Mouse (Mus musculus): ENCODE measurements around the gene Sh3bgrl.
"Not testable (repeated sequence)": the region's sequence is repeated elsewhere in the genome, so short reads cannot be mapped to it uniquely, and the experiment has no call there.

The Sh3bgrl gene

DNA sequence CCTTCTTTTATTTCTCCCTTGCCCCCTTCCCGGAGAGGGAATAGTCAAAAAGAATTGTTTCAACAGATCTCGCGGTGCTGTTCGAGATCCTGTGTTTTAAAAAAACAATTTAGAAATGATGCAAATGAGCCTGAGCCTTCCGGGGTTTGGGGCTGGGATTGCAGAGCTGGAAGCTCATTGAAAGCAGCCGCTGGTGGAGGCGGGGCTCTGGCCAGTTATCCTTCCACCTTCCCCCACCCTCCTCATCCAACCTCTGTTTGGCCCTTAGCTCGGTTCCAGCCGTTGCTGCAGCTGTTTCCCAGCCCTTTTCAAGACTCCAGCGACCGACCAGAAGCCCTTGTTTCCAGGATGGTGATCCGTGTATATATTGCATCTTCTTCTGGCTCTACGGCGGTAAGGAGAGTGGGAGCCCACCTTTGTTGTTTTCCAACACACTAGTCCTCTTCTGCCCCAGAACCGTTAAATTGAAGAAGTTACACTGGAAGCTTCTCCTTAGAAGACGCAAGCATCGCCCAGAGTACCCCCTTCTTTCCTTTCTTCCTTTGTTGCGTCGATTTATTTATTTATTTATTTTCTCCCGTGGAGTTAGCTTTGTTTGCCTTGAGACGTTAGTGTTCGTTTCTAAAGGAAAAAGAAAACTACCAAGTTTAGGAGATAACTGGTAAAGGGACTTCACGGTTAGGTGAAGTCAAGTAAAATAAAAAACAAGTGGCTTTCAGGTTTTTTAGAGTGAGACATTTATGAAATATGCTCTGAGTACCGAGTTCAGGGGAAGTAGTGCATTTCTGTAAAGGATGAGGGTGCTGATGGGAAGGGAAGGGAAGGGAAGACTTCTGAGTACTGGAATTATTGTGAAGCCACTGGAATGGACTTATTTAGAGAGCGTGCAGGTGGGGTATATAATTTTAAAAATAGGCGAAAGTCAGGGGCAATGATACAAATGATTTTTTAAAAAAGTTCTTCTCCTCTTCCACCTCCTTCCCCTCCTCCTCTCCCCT, at the start of gene Sh3bgrl:
Gene Sh3bgrl, plus strand, starts transcription at position 121 of the 998 bp plus-strand sequence.
- DNase-seq (ENCODE audit: low read depth, low spot score): peak; percentile 85

DNA sequence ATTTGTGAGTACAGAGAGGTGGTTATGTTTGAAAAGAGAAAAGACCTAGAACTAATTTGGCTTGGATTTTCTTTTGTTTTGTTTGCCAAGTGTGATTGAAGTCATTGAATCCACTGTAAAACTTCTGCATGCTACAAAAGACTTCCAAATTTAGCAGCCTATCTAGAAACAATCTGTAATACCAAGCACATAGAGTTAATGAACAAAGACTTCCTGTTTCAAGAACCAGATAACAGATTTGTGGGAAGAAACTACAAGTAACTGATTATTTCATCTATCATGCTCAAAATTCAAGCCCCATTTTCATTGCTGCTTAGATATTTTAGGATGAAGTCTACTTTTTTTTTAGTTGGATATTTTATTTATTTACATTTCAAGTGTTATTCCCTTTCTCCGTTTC, 47.4 kb upstream of the Sh3bgrl start:
- DNase-seq (ENCODE audit: low read depth, low spot score): no peak

DNA sequence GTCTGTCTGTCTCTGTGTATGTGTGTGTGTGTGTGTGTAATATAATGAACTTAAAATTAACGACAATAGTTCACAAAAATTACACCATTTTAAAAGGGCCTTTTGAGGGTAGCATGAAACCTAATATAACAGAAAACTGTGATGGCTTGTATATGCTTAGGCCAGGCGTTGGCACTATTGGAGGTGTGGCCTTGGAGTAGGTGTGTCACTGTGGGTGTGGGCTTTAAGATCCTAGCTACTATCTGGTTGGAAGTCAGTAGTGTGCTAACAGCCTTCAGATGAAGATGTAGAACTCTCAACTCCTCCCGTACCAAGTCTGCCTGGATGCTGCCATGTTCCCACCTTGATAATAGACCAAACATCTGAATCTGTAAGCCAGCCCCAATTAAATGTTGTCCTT, 23.4 kb upstream of the Sh3bgrl start:
- no peak for DNase-seq (ENCODE audit: low read depth, low spot score)

DNA sequence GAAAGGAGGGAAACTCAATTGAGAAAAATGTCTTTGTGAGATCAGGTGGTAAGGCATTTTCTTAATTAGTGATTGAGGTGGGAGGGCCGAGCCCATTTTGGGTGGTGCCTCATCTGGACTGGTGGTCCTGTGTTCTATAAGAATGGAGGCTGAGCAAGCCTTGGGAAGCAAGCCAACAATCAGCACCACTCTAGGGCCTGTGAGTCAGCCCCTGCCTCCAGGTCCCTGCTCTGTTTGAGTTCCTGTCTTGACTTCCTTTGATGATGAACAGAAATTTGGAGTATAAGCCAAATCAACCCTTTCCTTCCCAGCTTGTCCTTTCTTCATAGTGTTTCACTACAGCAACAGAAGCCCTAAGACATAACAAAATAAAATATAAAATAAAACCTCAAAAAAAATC, 19.4 kb upstream of the Sh3bgrl start:
- DNase-seq (ENCODE audit: low read depth, low spot score): no peak

DNA sequence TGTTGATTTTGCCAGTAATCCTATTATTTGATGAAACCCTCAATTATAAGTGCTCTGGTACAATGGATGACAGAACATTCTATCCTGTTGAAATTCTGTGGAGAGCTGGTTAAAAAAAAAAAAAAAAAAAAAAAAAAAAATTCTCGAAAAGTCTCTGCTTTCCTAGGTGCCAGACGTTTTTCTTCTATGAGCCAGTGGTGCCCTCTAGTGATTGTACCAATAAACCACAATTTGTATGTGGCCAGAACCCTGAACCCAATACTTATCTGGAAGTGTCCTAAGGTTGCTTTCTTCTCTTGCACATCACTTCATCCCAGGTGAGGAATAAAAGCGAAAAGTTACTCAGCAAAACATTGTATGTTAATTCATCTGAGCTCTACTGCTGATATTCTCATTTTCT, 18.8 kb upstream of the Sh3bgrl start:
- peak; percentile 49 for DNase-seq (ENCODE audit: low read depth, low spot score)

DNA sequence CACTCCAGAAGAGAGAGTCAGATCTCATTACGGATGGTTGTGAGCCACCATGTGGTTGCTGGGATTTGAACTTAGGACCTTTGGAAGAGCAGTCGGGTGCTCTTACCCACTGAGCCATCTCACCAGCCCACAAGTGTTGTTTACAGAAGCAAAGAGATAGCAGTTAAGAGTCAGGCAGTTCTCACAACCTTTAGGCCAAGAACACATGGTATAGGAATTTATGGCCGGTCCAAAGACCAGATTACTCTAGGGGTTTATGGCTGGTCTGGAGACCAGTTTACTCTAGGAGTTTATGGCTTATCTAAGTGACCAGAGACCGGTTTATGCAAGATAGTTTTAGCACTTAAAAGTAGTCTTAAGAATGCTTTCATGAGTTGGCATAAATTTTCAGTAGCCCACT, 15.8 kb upstream of the Sh3bgrl start:
- not testable (repeated sequence) for DNase-seq (ENCODE audit: low read depth, low spot score)

DNA sequence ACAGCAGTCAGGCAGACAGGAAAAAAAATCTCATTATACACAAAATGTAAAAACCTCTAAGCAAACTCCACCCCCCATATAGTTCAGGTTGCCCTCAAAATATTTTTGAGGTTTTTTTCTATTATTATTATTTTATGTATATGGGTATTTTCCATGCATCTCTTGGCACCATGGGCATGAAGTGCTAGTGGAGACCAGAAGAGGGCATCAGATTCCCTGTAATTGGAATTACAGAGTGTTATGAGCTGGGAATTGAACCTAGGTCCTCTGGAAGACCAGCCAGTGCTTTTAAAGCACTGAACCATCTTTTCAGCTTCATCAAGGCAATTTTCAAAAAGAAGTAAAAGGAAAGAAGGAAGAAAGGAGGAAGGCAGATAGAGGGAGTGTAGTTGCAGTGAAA, 8.1 kb upstream of the Sh3bgrl start:
- no peak for DNase-seq (ENCODE audit: low read depth, low spot score)

DNA sequence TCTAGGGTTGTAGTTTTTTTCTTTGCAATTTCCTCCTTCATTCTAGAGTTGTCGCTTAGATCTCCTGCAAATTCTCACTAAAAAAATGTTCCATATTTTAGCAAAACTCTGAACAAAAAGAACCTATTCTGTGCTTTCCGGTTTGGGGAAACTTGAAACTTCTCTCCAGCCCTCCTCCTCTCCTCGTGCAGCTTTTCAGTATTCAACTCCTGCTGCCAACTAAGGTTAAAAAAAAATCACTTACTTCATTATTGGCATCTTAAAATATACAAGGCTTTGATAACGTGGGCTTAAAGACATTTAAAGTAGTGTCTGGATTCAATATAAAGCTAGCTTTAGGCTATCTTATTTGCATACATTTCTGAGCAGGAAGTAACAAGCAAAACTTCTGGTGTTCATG, 365 bp upstream of the Sh3bgrl start:
- DNase-seq (ENCODE audit: low read depth, low spot score): no peak

DNA sequence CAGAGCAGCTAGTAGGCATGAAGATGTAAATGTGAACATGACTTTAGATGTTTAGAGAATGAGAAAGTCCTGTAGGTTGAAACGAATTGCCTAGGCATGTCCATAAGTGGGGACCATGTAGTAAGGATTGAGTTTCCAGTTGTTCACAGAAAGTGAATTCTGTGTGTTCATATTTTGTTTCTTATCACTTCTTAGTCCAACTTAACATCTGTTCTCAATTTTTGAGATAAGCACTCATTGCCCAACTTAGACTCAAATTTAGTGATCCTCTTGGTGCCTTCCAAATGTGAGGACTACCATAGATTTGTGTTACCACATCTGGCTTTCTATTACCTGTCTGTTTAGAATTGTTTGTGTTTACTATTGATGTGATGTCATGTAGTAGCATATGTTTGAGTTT, 3.3 kb downstream of the Sh3bgrl start:
- DNase-seq (ENCODE audit: low read depth, low spot score): no peak

DNA sequence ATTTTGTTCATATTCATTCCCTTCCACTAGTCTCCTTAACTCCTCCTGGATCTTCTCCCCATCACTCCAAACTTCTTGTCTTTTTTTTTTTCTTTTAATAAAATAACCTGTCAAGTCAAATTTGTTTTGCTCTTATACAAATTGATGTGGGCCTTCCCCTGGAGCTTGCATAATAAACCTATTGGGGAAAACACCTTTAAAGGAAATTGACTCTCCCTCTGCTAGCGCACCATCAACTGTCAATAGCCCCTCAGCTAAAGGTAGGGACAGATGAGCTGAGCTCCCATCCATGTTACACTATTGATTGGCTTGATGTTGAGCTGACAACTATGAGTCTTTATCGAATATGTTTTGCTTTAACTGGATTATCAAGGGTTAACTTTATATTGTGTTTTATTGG, 5.3 kb downstream of the Sh3bgrl start:
- no peak for DNase-seq (ENCODE audit: low read depth, low spot score)

DNA sequence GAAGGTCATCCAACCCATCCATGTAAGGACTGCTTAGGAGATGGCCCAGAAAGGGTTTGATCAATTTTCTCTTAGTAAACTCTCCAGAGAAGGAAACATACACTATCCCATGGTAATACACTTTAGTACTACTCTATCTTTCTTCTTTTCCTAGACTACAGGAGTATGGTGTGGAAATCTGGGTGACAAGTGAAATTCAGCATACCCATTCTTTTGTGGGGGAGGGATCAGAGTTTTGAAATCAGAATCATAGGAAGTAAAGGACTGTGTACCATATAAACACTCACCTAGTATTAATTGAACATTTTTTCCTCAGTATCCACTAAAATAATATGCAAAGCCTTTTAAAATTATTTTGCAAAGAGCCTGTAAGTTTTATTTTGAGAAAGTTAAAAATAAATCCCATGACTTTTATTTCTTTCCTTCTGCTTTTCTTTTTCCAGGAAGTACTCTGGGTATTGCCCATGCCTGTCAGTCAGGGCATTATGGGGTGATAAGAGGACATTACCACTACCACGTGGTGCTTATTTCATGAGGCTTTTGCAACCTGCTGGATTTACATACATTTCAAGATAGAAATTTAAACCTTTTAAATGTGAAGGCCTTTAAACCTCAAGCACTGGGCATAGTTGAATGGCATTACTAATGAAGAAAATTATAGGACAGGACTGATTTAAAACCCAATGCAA, 13.1 kb downstream of the Sh3bgrl start:
- DNase-seq (ENCODE audit: low read depth, low spot score): no peak

DNA sequence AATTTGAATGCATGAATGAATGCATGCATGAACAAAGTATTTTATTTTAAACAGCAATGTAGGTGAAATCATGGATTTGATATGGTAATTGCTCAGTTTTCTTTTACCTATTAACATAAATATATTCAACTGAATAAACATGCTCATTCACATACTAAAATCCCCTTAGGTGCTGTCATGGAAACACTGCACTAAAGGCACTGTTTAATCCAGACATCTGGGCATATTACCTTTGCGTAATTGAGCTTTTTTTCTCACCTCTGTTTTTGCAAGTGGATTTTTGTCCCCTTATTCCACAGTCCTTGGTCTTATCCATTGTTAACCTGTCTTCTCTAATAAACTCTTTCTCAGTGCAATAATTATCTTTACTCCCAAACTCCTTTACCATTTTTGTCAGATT, 17.7 kb downstream of the Sh3bgrl start:
- no peak for DNase-seq (ENCODE audit: low read depth, low spot score)

DNA sequence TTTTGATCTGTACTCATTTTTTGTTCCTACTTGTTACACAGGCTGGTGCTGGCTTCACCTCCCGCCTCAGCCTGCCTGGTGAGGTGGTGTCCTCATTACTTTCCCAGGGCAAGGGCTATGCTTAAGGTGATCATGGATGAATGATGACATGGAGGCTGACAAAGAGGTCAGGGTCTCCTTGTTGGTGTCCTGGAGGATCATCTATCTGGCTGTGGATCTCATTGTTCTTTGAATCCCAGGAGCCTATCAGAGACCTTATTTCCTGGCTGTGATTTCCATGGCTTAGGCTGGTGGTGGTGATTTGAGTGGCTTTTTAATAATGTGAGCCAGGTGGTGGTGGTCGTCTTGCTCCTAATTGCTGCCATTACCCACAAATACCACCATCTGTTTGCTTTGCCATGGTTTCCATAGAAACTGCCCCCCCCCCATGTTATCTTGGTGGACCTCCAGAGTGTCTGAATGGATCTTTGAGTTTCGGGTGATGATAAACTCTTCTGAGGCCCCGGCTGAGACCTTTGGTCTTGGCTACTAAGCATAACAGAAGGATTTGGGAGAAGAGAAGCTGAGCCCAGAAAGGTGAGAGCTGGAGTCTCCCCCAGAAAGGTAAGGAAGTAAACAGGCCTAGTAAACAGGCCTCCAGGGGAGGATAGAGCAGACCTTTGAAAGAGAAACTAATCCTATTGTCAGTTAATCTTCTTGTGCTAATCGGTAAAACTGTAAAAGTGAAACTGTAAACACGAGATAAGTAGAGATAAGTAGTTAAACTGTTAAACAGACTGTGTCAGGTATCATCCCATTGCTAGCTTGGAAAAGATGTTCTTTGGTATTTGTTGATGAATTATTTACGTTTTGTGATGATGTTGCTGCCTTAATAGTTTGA, 18.5 kb downstream of the Sh3bgrl start:
- DNase-seq (ENCODE audit: low read depth, low spot score): peak; percentile 52

DNA sequence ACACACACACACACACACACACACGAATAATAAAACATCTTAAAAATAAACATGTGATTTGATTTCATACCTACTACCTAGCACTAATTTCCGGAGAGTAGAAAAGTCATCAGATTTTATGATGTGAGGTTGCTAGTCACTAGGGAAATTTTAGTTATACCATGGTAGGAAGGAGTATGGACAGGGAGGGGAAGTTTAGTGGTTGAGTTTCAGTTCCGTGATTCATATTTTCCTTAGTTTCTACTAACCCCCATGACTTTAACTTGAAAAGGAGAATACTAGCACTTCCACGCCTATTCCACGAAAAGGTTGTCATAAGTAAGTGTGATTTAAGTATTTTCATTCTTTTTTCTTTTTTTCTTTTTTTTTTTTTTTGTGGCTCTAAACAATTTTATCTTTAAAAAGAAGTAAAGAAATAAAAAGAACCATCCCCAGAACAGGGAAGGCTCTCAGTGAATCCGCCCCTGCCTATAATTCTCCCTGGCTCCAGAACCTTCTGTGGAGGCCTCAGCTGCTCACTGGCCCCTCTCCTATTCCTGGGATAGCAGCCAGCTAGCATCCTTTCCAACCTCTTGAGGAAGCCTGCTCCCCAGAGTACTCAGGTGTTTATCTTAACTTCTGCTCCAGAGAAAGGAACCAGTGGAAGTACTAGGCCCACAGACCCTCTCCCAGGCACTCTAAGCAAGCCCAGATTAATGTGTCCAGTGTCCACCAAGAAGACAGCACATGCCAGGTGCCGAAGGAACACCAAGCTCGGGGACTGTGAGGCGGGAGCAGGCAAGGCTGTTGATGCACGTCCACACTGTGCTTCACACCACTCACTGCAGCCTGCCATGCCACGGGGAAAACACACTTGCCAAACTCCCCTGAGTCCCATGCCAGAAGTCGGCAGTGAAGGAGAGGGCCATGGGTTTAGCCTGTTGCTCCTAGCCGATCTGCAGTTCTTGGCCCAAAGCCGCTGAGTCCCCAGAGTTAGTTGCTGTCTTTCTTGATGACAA, 25.0 kb downstream of the Sh3bgrl start:
- DNase-seq (ENCODE audit: low read depth, low spot score): peak; percentile 8

DNA sequence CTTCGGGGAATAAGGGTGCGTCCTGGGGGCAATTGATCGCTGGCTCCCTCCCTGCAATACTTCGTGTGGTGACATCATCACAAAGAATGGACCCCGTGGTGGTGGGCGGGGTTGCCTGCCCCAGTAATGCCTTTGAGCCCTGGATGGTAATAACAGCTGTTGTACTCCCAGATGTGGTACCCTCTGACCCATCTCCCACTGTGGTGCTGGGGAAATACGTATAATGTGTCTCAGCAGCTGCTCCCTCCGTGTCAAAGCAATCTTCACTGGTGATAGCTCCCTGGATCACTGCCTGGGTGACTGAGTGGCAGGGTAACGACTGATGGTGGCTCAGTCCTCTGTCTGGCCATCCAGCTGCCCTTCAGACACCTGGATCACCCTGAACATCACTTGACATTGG, 26.0 kb downstream of the Sh3bgrl start:
- no peak for DNase-seq (ENCODE audit: low read depth, low spot score)

DNA sequence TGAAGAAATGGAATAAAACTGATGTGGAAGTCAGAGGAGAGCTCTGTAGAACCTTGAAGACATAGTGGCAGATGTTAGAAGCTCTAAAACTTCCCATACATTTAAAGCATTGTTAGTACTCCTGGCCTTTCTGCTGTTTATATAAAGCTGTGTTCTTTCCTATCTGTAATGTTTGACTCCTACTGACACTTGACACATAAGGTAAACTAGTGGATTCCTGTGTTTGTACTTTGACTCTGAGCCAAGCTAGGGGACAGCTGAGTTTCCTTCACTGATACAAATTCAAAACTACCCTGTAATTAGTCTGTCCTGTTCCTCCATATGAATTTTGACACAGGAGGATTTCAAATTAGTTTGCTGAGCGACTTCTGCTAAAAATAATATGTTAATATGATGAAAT, 27.5 kb downstream of the Sh3bgrl start:
- DNase-seq (ENCODE audit: low read depth, low spot score): no peak

DNA sequence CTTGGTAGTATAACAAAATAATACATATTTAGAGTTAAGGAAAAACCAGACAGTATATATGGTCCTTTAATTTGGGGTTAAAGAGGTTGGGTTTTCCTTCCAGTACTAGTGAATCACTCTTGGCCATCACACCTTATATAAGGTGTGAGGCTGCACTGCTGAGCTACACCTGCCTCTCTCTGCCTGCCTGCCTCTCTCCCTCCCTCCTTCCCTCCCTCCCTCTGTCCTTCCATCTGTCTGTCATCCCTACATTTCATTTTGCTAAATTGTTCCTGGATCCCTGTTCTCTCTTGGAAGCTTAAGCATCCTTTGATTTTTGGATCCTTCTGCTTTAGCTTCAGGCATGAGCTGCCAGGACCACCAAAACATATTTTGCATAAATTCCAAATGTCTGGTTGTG, 28.6 kb downstream of the Sh3bgrl start:
- DNase-seq (ENCODE audit: low read depth, low spot score): no peak

DNA sequence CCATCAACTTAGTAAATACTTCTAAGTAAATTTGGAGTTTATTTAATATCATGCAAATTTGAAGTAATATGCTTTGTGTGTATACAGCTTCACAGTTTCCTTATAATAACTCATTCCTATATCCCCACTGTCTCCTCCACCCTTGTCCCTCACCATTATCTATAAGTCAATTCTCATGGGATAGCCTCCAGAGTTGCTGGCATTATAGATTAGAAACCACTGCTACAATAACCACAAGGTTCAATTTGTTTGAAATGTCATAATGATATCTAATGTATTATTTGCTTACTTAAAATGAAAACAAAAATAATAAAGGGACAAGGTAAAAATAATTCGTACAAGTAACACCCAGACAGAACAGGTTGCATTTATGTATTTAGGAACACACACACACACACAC, 31.7 kb downstream of the Sh3bgrl start:
- DNase-seq (ENCODE audit: low read depth, low spot score): no peak

DNA sequence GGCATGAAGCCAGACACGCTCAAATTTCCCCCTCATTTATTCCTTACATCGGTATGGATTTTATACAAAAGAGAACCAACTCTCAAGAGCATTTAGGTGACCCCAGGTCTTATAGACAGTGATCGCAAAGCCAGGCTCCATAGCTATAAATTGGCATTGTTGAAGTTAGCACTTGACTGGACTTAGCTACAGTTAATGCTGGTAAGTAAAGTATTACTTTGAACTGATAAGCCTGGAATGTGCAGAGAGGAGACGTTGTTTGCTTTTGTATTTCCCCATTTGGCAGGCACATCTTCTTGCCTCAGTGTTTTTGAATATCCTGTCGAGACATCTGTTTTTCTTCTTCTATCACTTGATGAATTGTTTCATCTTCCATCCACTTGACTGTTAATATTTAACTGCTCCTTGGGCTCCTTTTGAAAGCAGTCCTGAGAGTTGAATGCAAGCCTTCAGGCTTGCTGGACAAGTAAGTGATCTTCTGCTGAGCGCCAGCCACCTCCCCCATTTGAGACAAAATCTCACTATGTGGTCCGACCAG, 32.5 kb downstream of the Sh3bgrl start:
- DNase-seq (ENCODE audit: low read depth, low spot score): no peak

DNA sequence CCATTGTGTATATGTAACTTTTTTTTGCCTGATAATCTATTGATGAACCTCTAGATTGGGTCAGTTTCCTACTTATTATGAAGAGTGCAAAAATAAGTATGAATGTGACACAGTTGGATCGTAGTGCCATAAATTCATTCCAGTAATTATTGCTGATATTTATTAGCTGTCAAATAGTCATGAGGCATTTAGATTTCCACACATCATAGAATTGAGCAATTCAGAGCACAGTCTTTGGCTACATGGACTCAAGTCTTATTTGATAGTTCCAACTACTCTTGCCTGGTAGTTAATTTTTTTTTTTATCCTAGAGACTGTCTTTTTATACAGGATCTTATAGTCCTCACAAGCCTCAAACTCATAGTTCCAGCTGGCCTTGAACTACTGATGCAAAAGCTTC, 34.9 kb downstream of the Sh3bgrl start:
- no peak for DNase-seq (ENCODE audit: low read depth, low spot score)

Measured in A20 (cell line).